Mouse (Mus musculus): ENCODE results near the gene Xrcc1.
A peak's percentile ranks its signal among the peaks of the same experiment; 100 is the strongest.

Xrcc1 gene

GRCm38 (mm10) chr7:24568512-24568911 is 22.4 kb downstream of the Xrcc1 start:
- DNase-seq: no peak

DNA sequence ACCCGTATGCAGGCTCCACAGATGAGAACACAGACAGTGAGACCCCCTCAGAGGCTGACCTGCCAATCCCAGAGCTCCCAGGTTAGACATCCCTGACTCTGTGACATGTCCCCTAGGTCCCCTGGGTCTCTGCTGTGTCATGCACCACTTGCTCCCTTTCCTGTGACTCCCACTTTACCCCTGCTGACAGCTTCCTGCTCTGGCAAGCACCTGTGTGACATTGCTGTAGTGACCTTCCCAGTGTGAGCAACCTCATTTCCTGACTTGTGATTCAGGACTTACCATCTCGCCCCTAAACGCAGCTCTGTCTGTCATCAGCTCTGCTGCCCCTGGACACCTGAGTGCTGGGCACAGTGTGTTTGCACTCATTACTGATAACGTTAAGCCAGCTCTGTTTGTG is 25.0 kb downstream of the Xrcc1 start:
- no peak for DNase-seq

DNA sequence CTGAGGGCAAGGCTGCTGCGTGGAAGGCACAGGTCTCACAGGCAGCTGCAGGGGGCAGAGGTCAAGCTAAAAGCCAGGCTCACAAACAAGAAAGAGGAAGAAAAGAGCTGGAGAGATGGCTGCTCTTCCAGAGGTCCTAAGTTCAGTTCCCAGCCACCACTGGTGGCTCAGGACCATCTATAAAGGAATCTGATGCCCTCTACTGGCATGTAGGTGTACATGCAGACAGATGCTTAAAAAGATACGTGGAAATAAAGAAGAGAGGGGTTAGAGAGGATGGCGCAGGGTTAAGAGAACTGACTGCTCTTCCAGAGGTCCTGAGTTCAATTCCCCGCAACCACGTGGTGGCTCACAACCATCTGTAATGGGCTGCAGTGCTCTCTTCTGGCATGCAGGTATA is 26.4 kb downstream of the Xrcc1 start:
- no peak for DNase-seq

DNA sequence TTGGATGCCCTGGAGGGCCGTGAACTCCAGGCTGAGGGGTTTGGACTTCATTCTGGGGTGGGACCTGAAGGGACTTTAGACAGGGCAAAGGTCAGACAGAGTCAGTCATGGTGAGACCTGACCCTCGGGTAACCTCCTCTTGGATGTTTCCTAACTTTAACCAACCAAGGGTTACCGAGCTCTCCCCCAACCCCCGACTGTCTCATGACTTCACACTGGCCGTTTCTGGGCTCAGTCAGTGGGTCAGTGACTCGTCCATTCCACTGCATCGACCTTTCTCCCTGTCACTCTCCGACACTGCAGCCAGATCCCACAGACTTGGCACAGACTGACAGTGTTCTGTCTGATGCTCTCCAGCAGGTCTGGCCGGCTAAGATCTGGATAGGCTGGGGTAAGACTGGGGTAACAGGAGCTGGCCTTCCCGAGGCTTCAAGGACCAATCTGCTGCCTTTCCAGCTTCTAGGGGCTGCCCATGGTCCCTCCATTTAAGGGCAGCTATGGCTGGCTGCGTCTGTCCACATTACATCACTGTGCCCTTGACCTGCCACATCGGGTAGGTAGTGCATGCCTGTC is 28.2 kb downstream of the Xrcc1 start:
- DNase-seq: no peak

GRCm38 (mm10) chr7:24577811-24578210 is 31.7 kb downstream of the Xrcc1 start:
- no peak for DNase-seq

DNA sequence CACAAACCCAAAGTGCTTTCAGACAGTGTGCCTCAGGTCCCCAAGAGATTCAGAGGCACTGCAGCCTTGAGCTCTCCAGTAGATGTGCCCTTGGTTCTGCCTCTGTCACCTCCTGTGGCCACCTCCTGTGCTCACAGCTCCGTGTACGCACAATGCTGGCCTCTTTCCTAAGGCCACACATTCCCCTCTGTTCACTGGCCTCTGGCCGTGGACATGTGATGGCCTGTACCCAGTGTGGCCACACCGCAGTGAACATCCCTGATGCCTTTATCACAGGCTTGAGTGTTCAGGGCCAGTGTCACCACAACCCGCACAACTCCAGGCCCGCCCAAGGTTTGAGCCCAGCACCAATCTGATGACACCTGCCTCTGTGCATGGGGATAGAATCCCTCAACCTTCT is 38.8 kb downstream of the Xrcc1 start:
- DNase-seq: no peak

DNA sequence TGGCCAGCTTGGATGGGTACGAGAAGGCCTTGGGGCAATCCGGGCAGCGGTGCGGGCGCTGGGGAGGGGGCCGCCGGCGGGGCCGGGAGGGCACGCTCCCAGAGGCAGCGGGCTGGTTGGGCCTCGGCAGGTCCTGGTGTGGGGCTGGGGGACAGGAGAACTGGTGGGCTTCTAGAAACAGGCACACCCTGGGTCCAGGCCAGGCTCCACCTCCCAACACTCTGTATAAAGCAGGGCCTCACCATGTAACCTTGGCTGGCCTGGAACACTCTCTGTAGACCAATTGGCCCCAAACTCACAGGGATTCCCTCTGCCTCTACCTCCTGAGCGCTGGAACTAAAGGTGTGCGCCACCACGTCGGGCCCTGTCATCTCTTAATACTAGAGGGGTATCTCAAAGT is 39.9 kb downstream of the Xrcc1 start:
- no peak for DNase-seq

GRCm38 (mm10) chr7:24586828-24587227 is 40.7 kb downstream of the Xrcc1 start:
- DNase-seq: peak; percentile 74

- DNase-seq: peak; percentile 61
These were observed 41.4 kb downstream of the Xrcc1 start, which contains the start of the genes Ethe1 and Zfp575 for GRCm38 (mm10) chr7:24587330-24588105. Gene Ethe1 (plus strand): TSS chr7:24587543. Gene Zfp575 (minus strand): TSS chr7:24587641.

- no peak for DNase-seq
These were observed 42.2 kb downstream of the Xrcc1 start for GRCm38 (mm10) chr7:24588336-24588735.

GRCm38 (mm10) chr7:24591735-24592134 is 45.6 kb downstream of the Xrcc1 start:
- no peak for DNase-seq

GRCm38 (mm10) chr7:24592163-24592562 is 46.1 kb downstream of the Xrcc1 start:
- DNase-seq: no peak

DNA sequence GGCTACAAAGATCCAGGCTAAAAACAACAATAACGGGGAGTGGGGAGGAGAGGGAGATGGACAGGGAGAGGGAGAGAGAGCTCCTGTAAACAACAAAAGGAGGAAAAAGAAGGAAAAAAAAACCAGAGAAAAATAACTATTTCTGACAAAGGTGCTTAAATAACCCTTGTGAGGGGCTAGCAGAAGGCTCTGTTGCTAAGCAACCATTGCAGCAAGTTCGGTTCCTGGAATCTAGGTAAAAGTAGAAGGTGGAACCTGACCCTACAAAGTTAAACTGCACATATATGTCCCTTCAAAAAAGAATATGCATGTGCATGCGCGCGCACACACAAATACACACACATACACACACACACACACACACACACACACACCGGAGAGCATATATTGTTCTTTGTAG is 46.7 kb downstream of the Xrcc1 start:
- DNase-seq: no peak

DNA sequence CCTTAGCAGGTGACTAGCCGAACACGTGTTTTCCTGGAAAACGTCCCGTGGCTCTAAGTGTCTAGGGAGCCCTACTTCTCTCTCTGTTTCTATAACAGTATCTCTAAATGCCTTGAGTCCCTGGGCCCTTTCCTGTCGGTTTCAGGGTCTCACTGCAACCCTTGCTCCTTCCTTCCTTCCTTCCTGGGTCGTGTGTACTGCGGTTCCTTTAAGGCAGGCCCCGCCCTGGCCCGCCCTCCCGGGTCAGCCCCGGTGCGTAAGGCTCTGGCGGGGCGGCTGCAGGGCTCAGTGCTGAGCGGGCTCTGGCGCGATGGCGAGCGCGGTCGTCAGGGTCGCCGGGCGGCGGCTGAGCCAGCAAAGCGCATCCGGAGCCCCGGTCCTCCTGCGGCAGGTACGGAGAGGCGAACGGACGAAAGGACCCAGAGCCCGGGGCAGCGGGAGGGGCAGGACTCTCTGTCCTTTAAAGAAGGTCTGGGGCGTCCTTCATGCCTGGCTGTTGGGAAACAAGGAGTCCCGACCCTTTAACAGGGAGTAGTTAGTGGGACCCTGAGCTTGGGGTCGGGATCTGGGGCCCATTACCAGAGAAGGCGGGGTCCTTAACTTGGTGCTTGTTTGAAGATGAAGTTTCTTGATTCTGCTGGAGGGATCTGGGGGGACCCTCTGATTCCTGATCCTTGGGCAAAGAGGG is 47.7 kb downstream of the Xrcc1 start:
- DNase-seq: peak; percentile 84

- no peak for DNase-seq
These were observed 48.3 kb downstream of the Xrcc1 start for GRCm38 (mm10) chr7:24594309-24594803.

- DNase-seq: no peak
These were observed 49.4 kb downstream of the Xrcc1 start for GRCm38 (mm10) chr7:24595464-24595863.

- DNase-seq: no peak
These were observed 52.0 kb downstream of the Xrcc1 start for GRCm38 (mm10) chr7:24598121-24598520.

GRCm38 (mm10) chr7:24599211-24600067 is 53.4 kb downstream of the Xrcc1 start:
- DNase-seq: no peak

GRCm38 (mm10) chr7:24600941-24601597 is 55.0 kb downstream of the Xrcc1 start:
- peak; percentile 95 for DNase-seq

DNA sequence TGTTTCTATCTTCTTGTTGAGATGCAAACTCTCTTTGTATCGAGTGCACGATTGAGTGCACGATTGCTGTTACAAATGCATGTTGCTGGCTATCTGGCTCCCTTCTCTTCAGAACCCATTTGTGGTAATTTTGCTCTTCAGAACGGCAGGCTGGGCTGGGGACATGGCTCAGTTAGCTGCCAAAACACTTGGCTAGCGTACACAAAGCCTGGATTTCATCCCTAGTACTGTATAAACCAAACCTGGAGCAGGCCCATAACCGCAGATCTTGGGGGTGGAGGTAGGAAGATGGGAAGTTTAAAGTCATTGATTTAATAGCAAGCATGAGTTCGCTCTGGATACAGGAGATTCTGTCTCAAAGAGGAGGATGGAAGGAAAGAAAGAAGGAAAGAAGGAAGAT is 59.5 kb downstream of the Xrcc1 start:
- DNase-seq: no peak

- no peak for DNase-seq
These were observed 60.0 kb downstream of the Xrcc1 start for GRCm38 (mm10) chr7:24606046-24606445.

DNA sequence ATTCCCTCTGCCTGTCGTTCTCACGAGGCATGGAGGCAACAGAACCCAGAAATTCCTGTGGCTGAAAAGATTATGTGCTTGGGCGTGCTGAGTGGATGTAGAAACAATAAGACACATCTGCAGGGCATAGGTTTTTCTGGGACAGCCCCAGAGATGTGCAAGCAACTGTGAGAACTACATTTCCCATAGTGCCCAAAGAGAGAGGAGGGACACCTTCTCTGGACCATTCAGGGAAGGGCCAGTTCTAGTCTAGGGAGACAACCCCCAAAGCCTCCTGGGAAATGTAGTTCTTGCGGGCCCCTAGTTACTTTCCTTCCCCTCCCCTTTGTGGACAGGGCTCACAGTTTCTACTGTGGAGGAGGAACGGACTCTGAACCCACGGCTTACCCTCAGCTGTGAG is 61.9 kb downstream of the Xrcc1 start:
- DNase-seq: peak; percentile 41

All from liver (tissue).